Mouse (Mus musculus) C2C12 (cell line): ENCODE measurements around the gene Trp73. TPM values are rescaled to one million over a fixed set of nuclear protein-coding genes. Genes with fewer than 3 reads are reported as not detected.

ENCODE experiments used
- H3K27me3 ChIP-seq: one replicate; pipeline ENCODE4 v1.6.1; 2011; ENCODE audit not compliant: control insufficient read depth, insufficient read depth, insufficient read length
- H3K36me3 ChIP-seq: one replicate; pipeline ENCODE4 v1.6.1; 2011; ENCODE audit not compliant: control insufficient read depth, insufficient read depth
- H3K4me3 ChIP-seq: one replicate; pipeline ENCODE4 v1.5.1; 2011; ENCODE audit warnings: mild to moderate bottlenecking, control low read depth; ENCODE audit not compliant: poor library complexity, insufficient read depth, severe bottlenecking
- H3K79me2 ChIP-seq: one replicate; pipeline ENCODE4 v1.6.1; 2011; ENCODE audit not compliant: control insufficient read depth, insufficient read depth
- H3K79me3 ChIP-seq: one replicate; pipeline ENCODE4 v1.6.1; 2011; ENCODE audit warnings: low read depth, control low read depth
- H3ac ChIP-seq: one replicate; pipeline ENCODE3; 2011; ENCODE audit warnings: low read depth; ENCODE audit not compliant: control insufficient read depth, insufficient read length
- CEBPB ChIP-seq: IDR thresholded peaks from one replicate; pipeline ENCODE4 v1.6.1; 2011; ENCODE audit warnings: low read depth, mild to moderate bottlenecking, control low read depth, moderate library complexity
- CTCF ChIP-seq: IDR thresholded peaks from one replicate; pipeline ENCODE4 v1.5.1; 2011; ENCODE audit not compliant: control insufficient read depth, insufficient read depth, insufficient read length
- FOSL1 ChIP-seq: IDR thresholded peaks from one replicate; pipeline ENCODE4 v1.8.0; 2011; ENCODE audit warnings: mild to moderate bottlenecking, low read length; ENCODE audit not compliant: poor library complexity, insufficient read depth, severe bottlenecking
- MAX ChIP-seq: IDR thresholded peaks from one replicate; pipeline ENCODE4 v1.6.1; 2011; ENCODE audit warnings: mild to moderate bottlenecking, control low read depth
- MYOD1 ChIP-seq: IDR thresholded peaks from one replicate; pipeline ENCODE4 v1.6.1; 2011; ENCODE audit warnings: low read depth; ENCODE audit not compliant: control insufficient read depth, insufficient read length
- MYOG ChIP-seq: IDR thresholded peaks from one replicate; pipeline ENCODE4 v1.6.1; 2011; ENCODE audit not compliant: control insufficient read depth, insufficient read length; ENCODE audit errors: extremely low read depth
- USF1 ChIP-seq: IDR thresholded peaks from one replicate; pipeline ENCODE4 v1.6.1; 2011; ENCODE audit warnings: low read depth, mild to moderate bottlenecking, control low read depth, moderate library complexity
- polyA plus RNA-seq: library from polyadenylated mRNA; unstranded; fragments of >200 nt; fragmentation: generic; extraction: Trizol; gene quantifications from one replicate; pipeline ENCODE4 v1.2.1, GENCODE M21; 2012; ENCODE audit warnings: missing spikeins

Gene Trp73
- polyA plus RNA-seq, 1 experiment, result 0.01 TPM

- peaks cover 25% of the 10 kb centered on the region for H3K36me3 ChIP-seq
Measured at GRCm38 (mm10) chr4:154156050-154156449, 16.0 kb upstream of the Trp73 start.

GRCm38 (mm10) chr4:154154104-154154503 is 14.1 kb upstream of the Trp73 start:
- no peak overlapping the region for H3ac ChIP-seq
- no peaks in the 10 kb centered on the region for H3K27me3 ChIP-seq
- H3K79me2 ChIP-seq, result no peaks in the 10 kb centered on the region
- TF ChIP-seq USF1 (no peak), CTCF (no peak), MAX (no peak), CEBPB (no peak), MYOG (no peak), MYOD1 (no peak), FOSL1 (no peak)
- H3K4me3 ChIP-seq, result no peak overlapping the region
- H3K36me3 ChIP-seq, result peaks cover 37% of the 10 kb centered on the region
- H3K79me3 ChIP-seq, result no peaks in the 10 kb centered on the region

More at GRCm38 (mm10) chr4:154156050-154156449, 16.0 kb upstream of the Trp73 start:
- Histone ChIP-seq H3ac (no peak overlapping the region), H3K79me3 (no peaks in the 10 kb centered on the region), H3K27me3 (no peaks in the 10 kb centered on the region), H3K79me2 (no peaks in the 10 kb centered on the region), H3K4me3 (no peak overlapping the region)
- no peak for TF ChIP-seq USF1
- no peak for TF ChIP-seq FOSL1
- TF ChIP-seq MYOG, result no peak
- TF ChIP-seq MAX, result no peak
- no peak for TF ChIP-seq CTCF
- no peak for TF ChIP-seq MYOD1
- no peak for TF ChIP-seq CEBPB

DNA sequence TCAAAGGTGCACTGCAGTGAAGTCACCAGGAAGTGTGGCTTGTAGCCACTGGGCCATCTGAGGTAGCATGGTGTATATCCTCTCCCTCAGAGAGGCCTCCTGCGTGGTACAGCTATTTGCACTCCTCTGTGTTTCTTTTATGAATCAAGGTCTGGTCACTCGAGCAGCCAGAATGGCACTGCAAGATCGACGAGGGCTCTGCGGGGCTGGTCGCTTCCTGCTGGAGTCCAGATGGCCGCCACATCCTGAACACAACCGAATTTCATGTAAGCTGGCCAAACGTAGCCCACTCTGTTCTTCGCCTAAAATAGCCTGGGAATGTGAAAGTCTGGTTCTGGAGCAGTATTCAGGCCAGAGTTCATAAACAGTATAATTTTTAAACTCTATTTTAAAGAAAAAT is 6.3 kb upstream of the Trp73 start:
- Histone ChIP-seq H3K79me3 (peaks cover 2% of the 10 kb centered on the region), H3K4me3 (no peak overlapping the region), H3K79me2 (peaks cover 19% of the 10 kb centered on the region), H3K27me3 (peaks cover 2% of the 10 kb centered on the region), H3ac (no peak overlapping the region), H3K36me3 (peaks cover 18% of the 10 kb centered on the region)
- TF ChIP-seq CTCF, result no peak
- no peak for TF ChIP-seq MAX
- no peak for TF ChIP-seq CEBPB
- no peak for TF ChIP-seq MYOG
- no peak for TF ChIP-seq USF1
- TF ChIP-seq FOSL1, result no peak
- TF ChIP-seq MYOD1, result no peak

DNA sequence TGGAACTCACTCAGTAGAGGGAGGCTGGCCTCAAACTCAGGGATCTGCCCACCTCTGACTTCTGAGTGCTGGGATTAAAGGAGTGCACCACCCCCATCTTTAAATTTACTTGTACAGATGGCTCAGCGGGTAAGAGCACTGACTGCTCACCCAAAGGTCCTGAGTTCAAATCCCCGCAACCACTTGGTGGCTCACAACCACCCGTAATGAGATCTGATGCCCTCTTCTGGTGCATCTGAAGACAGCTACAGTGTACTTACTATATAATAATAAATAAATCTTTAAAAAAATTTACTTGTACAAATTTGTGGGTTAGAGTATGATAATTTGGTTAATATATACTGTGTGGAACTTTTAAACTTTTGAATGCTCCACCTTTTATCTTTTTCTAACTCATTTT is 4.7 kb upstream of the Trp73 start:
- Histone ChIP-seq H3K36me3 (peaks cover 11% of the 10 kb centered on the region), H3K4me3 (no peak overlapping the region)
- TF ChIP-seq MYOD1 (no peak), FOSL1 (no peak), MYOG (no peak), CEBPB (no peak), MAX (no peak), CTCF (no peak), USF1 (no peak)

DNA sequence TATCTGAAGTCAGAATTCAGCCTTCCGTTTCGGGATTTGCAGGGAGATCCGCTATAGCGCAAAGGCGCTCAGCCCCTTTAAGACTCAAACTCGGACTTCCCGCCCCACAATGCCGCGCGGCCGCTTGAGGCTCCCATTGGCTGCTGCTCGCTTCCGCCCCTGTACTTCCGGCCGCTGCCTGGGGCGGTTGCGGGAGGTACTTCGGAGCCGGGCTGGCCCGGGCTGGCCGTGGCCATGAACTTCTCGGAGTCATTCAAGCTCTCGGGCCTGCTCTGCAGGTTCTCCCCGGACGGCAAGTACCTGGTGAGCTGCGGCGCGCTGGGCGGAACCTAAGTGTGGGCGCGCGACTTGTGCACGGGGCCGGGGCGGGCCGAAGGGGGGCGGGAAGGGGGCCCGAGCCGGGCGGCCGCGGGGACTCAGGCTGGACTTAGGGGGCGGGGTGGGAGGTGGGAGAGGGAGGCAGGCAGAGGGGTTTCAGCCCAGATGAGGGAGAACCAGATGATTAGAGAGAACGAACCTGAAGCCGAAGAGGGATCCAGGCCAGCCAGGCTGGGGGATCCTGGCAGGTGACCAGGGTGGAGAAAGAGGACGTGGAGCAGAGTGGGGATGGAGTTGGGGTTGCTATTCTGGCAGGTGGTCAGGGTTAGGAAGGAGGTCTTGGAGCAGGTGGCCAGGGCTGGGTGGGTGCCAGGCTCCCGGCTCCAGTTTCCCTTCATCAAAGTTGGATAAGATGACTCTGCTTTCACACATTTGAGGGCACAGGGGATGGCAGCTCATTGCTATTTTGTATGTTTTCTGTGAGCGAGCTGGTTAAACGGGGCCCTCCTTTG is 2.4 kb upstream of the Trp73 start, which contains the start of gene Wrap73:
TSS of gene Wrap73 (plus strand) at position 162 of the 830 bp plus-strand sequence.
- Histone ChIP-seq H3K79me3 (peaks cover 2% of the 10 kb centered on the region), H3K27me3 (peaks cover 41% of the 10 kb centered on the region), H3ac (peak within 1 kb of the TSS; percentile 97), H3K36me3 (peaks cover 7% of the 10 kb centered on the region), H3K4me3 (peak within 1 kb of the TSS; percentile 60), H3K79me2 (peaks cover 19% of the 10 kb centered on the region)
- TF ChIP-seq CEBPB (no peak), MYOG (no peak), FOSL1 (no peak), MAX (no peak), CTCF (no peak)

More for the DNA sequence above, 4.7 kb upstream of the Trp73 start:
- peaks cover 19% of the 10 kb centered on the region for H3K27me3 ChIP-seq
- no peak overlapping the region for H3ac ChIP-seq
- H3K79me3 ChIP-seq, result peaks cover 2% of the 10 kb centered on the region
- H3K79me2 ChIP-seq, result peaks cover 19% of the 10 kb centered on the region
